Mouse (Mus musculus): Measurements from ENCODE around the gene Fscn1. TPM values are rescaled to one million over a fixed set of nuclear protein-coding genes. Genes with fewer than 3 reads are reported as not detected.

Gene Fscn1
- polyA plus RNA-seq, 1 experiment from 2014 or later: 180 TPM

- Histone ChIP-seq H3K9ac (ENCODE audit: low read depth, low read length) (peak overlapping the region; percentile 86), H3K36me3 (ENCODE audit: control insufficient read depth, insufficient read depth, low read length) (no peaks in the 10 kb centered on the region), H3K27ac (ENCODE audit: low read depth, low read length) (peak overlapping the region; percentile 86), H3K4me3 (ENCODE audit: low read depth, low read length) (peak overlapping the region; percentile 43), H3K27me3 (ENCODE audit: control insufficient read depth, insufficient read depth, low read length) (no peaks in the 10 kb centered on the region), H3K9me3 (replicated peaks; ENCODE audit: control insufficient read depth, low read length) (no peaks in the 10 kb centered on the region), H3K4me2 (peak overlapping the region; percentile 72), H3K4me1 (ENCODE audit: control insufficient read depth, insufficient read depth, low read length) (peaks cover 41% of the 10 kb centered on the region)
- WGBS (ENCODE audit: insufficient replicate concordance): 18% methylated on average over 4 of the region's 4 CpGs
- ATAC-seq (replicated peaks; ENCODE audit: insufficient number of reproducible peaks, low FRiP score, low TSS enrichment): no peak
These were observed 30.8 kb upstream of the Fscn1 start for GRCm38 (mm10) chr5:142929400-142929752.

DNA sequence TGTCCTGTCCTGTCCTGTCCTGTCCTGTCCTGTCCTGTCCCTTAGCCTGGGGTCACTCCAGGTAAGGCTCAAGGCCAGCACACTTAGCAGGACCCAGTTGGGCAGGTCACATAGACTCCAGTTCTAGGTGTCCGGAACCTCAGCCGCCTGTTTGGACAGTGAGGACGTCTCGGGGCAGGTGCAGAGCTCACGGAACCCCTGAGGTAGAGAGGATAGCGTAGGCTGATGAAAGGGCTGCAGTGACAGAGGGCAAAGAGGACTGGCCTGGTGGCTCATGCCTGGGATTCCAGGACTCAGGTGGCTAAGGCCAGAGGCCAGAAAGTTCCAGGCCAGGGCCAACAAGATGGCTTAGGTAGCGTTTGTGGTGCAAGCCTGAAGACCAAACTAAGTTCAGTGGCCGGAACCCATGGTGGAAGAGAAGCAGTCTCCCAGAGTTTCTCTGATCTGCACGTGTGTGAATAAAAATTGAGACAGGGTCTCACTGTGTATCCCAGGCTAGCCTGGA, 28.9 kb upstream of the Fscn1 start:
- no peaks in the 10 kb centered on the region for H3K36me3 ChIP-seq (ENCODE audit: control insufficient read depth, insufficient read depth, low read length)
- 0 out of 2 replicates have a peak overlapping the region, but pooled peaks have one; percentile 39 for H3K9ac ChIP-seq (ENCODE audit: low read depth, low read length)
- H3K4me2 ChIP-seq: no peak overlapping the region
- no peak overlapping the region for H3K27ac ChIP-seq (ENCODE audit: low read depth, low read length)
- 79% methylated on average over 9 of the region's 9 CpGs for WGBS (ENCODE audit: insufficient replicate concordance)
- no peak for ATAC-seq (replicated peaks; ENCODE audit: insufficient number of reproducible peaks, low FRiP score, low TSS enrichment)
- no peaks in the 10 kb centered on the region for H3K27me3 ChIP-seq (ENCODE audit: control insufficient read depth, insufficient read depth, low read length)
- H3K4me3 ChIP-seq (ENCODE audit: low read depth, low read length): no peak overlapping the region
- H3K9me3 ChIP-seq (replicated peaks; ENCODE audit: control insufficient read depth, low read length): no peaks in the 10 kb centered on the region
- H3K4me1 ChIP-seq (ENCODE audit: control insufficient read depth, insufficient read depth, low read length): peaks cover 35% of the 10 kb centered on the region

GRCm38 (mm10) chr5:142932084-142932685, 28.0 kb upstream of the Fscn1 start:
- peak overlapping the region; percentile 23 for H3K4me2 ChIP-seq

GRCm38 (mm10) chr5:142932731-142933130, 27.4 kb upstream of the Fscn1 start:
- no peak overlapping the region for H3K4me2 ChIP-seq
- no peak overlapping the region for H3K27ac ChIP-seq (ENCODE audit: low read depth, low read length)
- no peaks in the 10 kb centered on the region for H3K27me3 ChIP-seq (ENCODE audit: control insufficient read depth, insufficient read depth, low read length)
- ATAC-seq (replicated peaks; ENCODE audit: insufficient number of reproducible peaks, low FRiP score, low TSS enrichment): no peak
- no peaks in the 10 kb centered on the region for H3K36me3 ChIP-seq (ENCODE audit: control insufficient read depth, insufficient read depth, low read length)
- no peak overlapping the region for H3K9ac ChIP-seq (ENCODE audit: low read depth, low read length)
- 77% methylated on average over 8 of the region's 8 CpGs for WGBS (ENCODE audit: insufficient replicate concordance)
- no peak overlapping the region for H3K4me3 ChIP-seq (ENCODE audit: low read depth, low read length)
- H3K4me1 ChIP-seq (ENCODE audit: control insufficient read depth, insufficient read depth, low read length): peaks cover 21% of the 10 kb centered on the region
- H3K9me3 ChIP-seq (replicated peaks; ENCODE audit: control insufficient read depth, low read length): no peaks in the 10 kb centered on the region

More at GRCm38 (mm10) chr5:142932084-142932685, 28.0 kb upstream of the Fscn1 start:
- no peaks in the 10 kb centered on the region for H3K27me3 ChIP-seq (ENCODE audit: control insufficient read depth, insufficient read depth, low read length)
- no peak overlapping the region; the same call in 1 of the 2 replicates for H3K9ac ChIP-seq (ENCODE audit: low read depth, low read length)
- H3K4me1 ChIP-seq (ENCODE audit: control insufficient read depth, insufficient read depth, low read length): peaks cover 26% of the 10 kb centered on the region
- H3K4me3 ChIP-seq (ENCODE audit: low read depth, low read length): no peak overlapping the region
- ATAC-seq (replicated peaks; ENCODE audit: insufficient number of reproducible peaks, low FRiP score, low TSS enrichment): peak; percentile 40; the same call in 1 of the 2 replicates
- 19% methylated on average over 9 of the region's 9 CpGs for WGBS (ENCODE audit: insufficient replicate concordance)
- H3K9me3 ChIP-seq (replicated peaks; ENCODE audit: control insufficient read depth, low read length): no peaks in the 10 kb centered on the region
- H3K36me3 ChIP-seq (ENCODE audit: control insufficient read depth, insufficient read depth, low read length): no peaks in the 10 kb centered on the region
- peak overlapping the region; percentile 25 for H3K27ac ChIP-seq (ENCODE audit: low read depth, low read length)

- 16% methylated on average over 13 of the region's 13 CpGs for WGBS (ENCODE audit: insufficient replicate concordance)
- peak overlapping the region; percentile 46; the same call in 1 of the 2 replicates for H3K27ac ChIP-seq (ENCODE audit: low read depth, low read length)
- peaks cover 14% of the 10 kb centered on the region for H3K4me1 ChIP-seq (ENCODE audit: control insufficient read depth, insufficient read depth, low read length)
These were observed 24.4 kb upstream of the Fscn1 start for GRCm38 (mm10) chr5:142935642-142936335.

GRCm38 (mm10) chr5:142936336-142936719, 23.8 kb upstream of the Fscn1 start:
- Histone ChIP-seq H3K9ac (ENCODE audit: low read depth, low read length) (peak overlapping the region; percentile 44), H3K27ac (ENCODE audit: low read depth, low read length) (peak overlapping the region; percentile 46; the same call in 1 of the 2 replicates), H3K9me3 (replicated peaks; ENCODE audit: control insufficient read depth, low read length) (no peaks in the 10 kb centered on the region), H3K36me3 (ENCODE audit: control insufficient read depth, insufficient read depth, low read length) (no peaks in the 10 kb centered on the region), H3K4me3 (ENCODE audit: low read depth, low read length) (peak overlapping the region; percentile 24), H3K27me3 (ENCODE audit: control insufficient read depth, insufficient read depth, low read length) (no peaks in the 10 kb centered on the region), H3K4me2 (peak overlapping the region; percentile 61), H3K4me1 (ENCODE audit: control insufficient read depth, insufficient read depth, low read length) (peaks cover 11% of the 10 kb centered on the region)
- ATAC-seq (replicated peaks; ENCODE audit: insufficient number of reproducible peaks, low FRiP score, low TSS enrichment): 0 out of 2 replicates have a peak, but pooled peaks have one; percentile 18
- WGBS (ENCODE audit: insufficient replicate concordance): 5% methylated on average over 17 of the region's 17 CpGs

More at GRCm38 (mm10) chr5:142935642-142936335, 24.4 kb upstream of the Fscn1 start:
- H3K27me3 ChIP-seq (ENCODE audit: control insufficient read depth, insufficient read depth, low read length): no peaks in the 10 kb centered on the region
- peak overlapping the region; percentile 24 for H3K4me3 ChIP-seq (ENCODE audit: low read depth, low read length)
- H3K36me3 ChIP-seq (ENCODE audit: control insufficient read depth, insufficient read depth, low read length): no peaks in the 10 kb centered on the region
- ATAC-seq (replicated peaks; ENCODE audit: insufficient number of reproducible peaks, low FRiP score, low TSS enrichment): peak; percentile 48; the same call in 1 of the 2 replicates
- peak overlapping the region; percentile 61 for H3K4me2 ChIP-seq
- H3K9ac ChIP-seq (ENCODE audit: low read depth, low read length): peak overlapping the region; percentile 44
- no peaks in the 10 kb centered on the region for H3K9me3 ChIP-seq (replicated peaks; ENCODE audit: control insufficient read depth, low read length)

GRCm38 (mm10) chr5:142937956-142938727, 22.0 kb upstream of the Fscn1 start:
- no peak overlapping the region for H3K9ac ChIP-seq (ENCODE audit: low read depth, low read length)
- peaks cover 4% of the 10 kb centered on the region; the same call in 1 of the 2 replicates for H3K4me1 ChIP-seq (ENCODE audit: control insufficient read depth, insufficient read depth, low read length)
- no peak overlapping the region for H3K27ac ChIP-seq (ENCODE audit: low read depth, low read length)
- H3K36me3 ChIP-seq (ENCODE audit: control insufficient read depth, insufficient read depth, low read length): no peaks in the 10 kb centered on the region
- no peak overlapping the region for H3K4me2 ChIP-seq
- no peak for ATAC-seq (replicated peaks; ENCODE audit: insufficient number of reproducible peaks, low FRiP score, low TSS enrichment)
- WGBS (ENCODE audit: insufficient replicate concordance): 35% methylated on average over 19 of the region's 19 CpGs
- no peaks in the 10 kb centered on the region for H3K27me3 ChIP-seq (ENCODE audit: control insufficient read depth, insufficient read depth, low read length)
- H3K4me3 ChIP-seq (ENCODE audit: low read depth, low read length): no peak overlapping the region
- no peaks in the 10 kb centered on the region for H3K9me3 ChIP-seq (replicated peaks; ENCODE audit: control insufficient read depth, low read length)

- ATAC-seq (replicated peaks; ENCODE audit: insufficient number of reproducible peaks, low FRiP score, low TSS enrichment): no peak
- no peak overlapping the region for H3K4me3 ChIP-seq (ENCODE audit: low read depth, low read length)
- H3K9me3 ChIP-seq (replicated peaks; ENCODE audit: control insufficient read depth, low read length): no peaks in the 10 kb centered on the region
- 57% methylated on average over 2 of the region's 2 CpGs for WGBS (ENCODE audit: insufficient replicate concordance)
- no peak overlapping the region for H3K4me2 ChIP-seq
- H3K4me1 ChIP-seq (ENCODE audit: control insufficient read depth, insufficient read depth, low read length): peaks cover 4% of the 10 kb centered on the region; the same call in 1 of the 2 replicates
- no peak overlapping the region for H3K27ac ChIP-seq (ENCODE audit: low read depth, low read length)
- H3K9ac ChIP-seq (ENCODE audit: low read depth, low read length): no peak overlapping the region
- no peaks in the 10 kb centered on the region for H3K36me3 ChIP-seq (ENCODE audit: control insufficient read depth, insufficient read depth, low read length)
- H3K27me3 ChIP-seq (ENCODE audit: control insufficient read depth, insufficient read depth, low read length): no peaks in the 10 kb centered on the region
These were observed 19.8 kb upstream of the Fscn1 start for GRCm38 (mm10) chr5:142940393-142940792.

Measured in heart, embryonic 11.5 days (tissue).